Mouse (Mus musculus) kidney, postnatal 0 days (tissue): ENCODE data around the gene Slc30a6. TPM values are rescaled to one million over a fixed set of nuclear protein-coding genes. Genes with fewer than 3 reads are reported as not detected.

ENCODE experiments used
- ATAC-seq: fragments of 200-750 bp; cut with Nextera tagmentation; replicated peaks from 2 replicates; pipeline ENCODE4 v1.8.0; 2017; ENCODE audit warnings: low read depth, moderate number of reproducible peaks, moderate TSS enrichment, moderate library complexity; ENCODE audit not compliant: low FRiP score
- DNase-seq: peaks from one replicate; pipeline ENCODE4 v3.0.0-alpha.2; 2016; ENCODE audit warnings: low spot score
- H3K27ac ChIP-seq: fragments of 300-500 bp; sonication (generic); 2 replicates; pipeline ENCODE4 v1.5.1; 2014; ENCODE audit warnings: mild to moderate bottlenecking
- H3K27me3 ChIP-seq: fragments of 300-500 bp; sonication (generic); 2 replicates; pipeline ENCODE4 v1.6.1; 2014; ENCODE audit warnings: low read length, mixed read lengths; ENCODE audit not compliant: insufficient read depth
- H3K36me3 ChIP-seq: fragments of 300-500 bp; sonication (generic); 2 replicates; pipeline ENCODE4 v1.6.1; 2014; ENCODE audit warnings: low read length, mixed read lengths; ENCODE audit not compliant: insufficient read depth
- H3K4me1 ChIP-seq: fragments of 300-500 bp; sonication (generic); replicated peaks from 2 replicates; pipeline ENCODE4 v1.6.1; 2014; ENCODE audit warnings: antibody characterized with exemption, low read length, mixed read lengths; ENCODE audit not compliant: insufficient read depth
- H3K4me2 ChIP-seq: fragments of 300-500 bp; sonication (generic); 2 replicates; pipeline ENCODE4 v1.6.1; 2014; ENCODE audit warnings: mild to moderate bottlenecking, low read length, moderate library complexity, mixed read lengths
- H3K4me3 ChIP-seq: fragments of 300-500 bp; sonication (generic); replicated peaks from 2 replicates; pipeline ENCODE4 v1.5.1; 2014; ENCODE audit warnings: low read depth, low read length
- H3K9ac ChIP-seq: fragments of 300-500 bp; sonication (generic); 2 replicates; pipeline ENCODE4 v1.6.1; 2014; ENCODE audit warnings: low read depth, low read length
- H3K9me3 ChIP-seq: fragments of 300-500 bp; sonication (generic); replicated peaks from 2 replicates; pipeline ENCODE4 v1.6.1; 2016; ENCODE audit warnings: low read length, inconsistent platforms, mixed read lengths
- CTCF ChIP-seq: IDR thresholded peaks from 2 replicates; pipeline ENCODE4 v1.5.1; 2016; ENCODE audit warnings: antibody characterized with exemption, low read depth, mild to moderate bottlenecking, moderate library complexity
- whole genome bisulfite sequencing: fragments of 180-500 bp; shearing (Covaris S2); extraction: QIAGEN DNeasy Blood & Tissue Kit; methylation state at CpG from one replicate; pipeline ENCODE4 v1.1.7; 2014; 5-methylcytosine and 5-hydroxymethylcytosine counted together
- polyA plus RNA-seq: library from polyadenylated mRNA; unstranded; fragments of >200 nt; fragmentation: Nextera tagmentation; extraction: Ambion mirVana; gene quantifications from 2 replicates; pipeline ENCODE4 v1.2.1, GENCODE M21; 2015

Slc30a6 gene
- polyA plus RNA-seq, 1 experiment from 2014 or later, result 39.0 TPM

- Histone ChIP-seq H3K27ac (no peak overlapping the region), H3K36me3 (peaks cover 35% of the 10 kb centered on the region), H3K4me1 (no peaks in the 10 kb centered on the region), H3K9ac (no peak overlapping the region), H3K27me3 (no peaks in the 10 kb centered on the region), H3K4me2 (no peak overlapping the region), H3K9me3 (no peaks in the 10 kb centered on the region), H3K4me3 (no peak overlapping the region)
- DNase-seq, result no peak
- WGBS, result 95% methylated on average over 1 of the region's 1 CpGs
- no peak for ATAC-seq
- no peak for TF ChIP-seq CTCF
Measured at GRCm38 (mm10) chr17:74414671-74415070, 19.3 kb downstream of the Slc30a6 start.

DNA sequence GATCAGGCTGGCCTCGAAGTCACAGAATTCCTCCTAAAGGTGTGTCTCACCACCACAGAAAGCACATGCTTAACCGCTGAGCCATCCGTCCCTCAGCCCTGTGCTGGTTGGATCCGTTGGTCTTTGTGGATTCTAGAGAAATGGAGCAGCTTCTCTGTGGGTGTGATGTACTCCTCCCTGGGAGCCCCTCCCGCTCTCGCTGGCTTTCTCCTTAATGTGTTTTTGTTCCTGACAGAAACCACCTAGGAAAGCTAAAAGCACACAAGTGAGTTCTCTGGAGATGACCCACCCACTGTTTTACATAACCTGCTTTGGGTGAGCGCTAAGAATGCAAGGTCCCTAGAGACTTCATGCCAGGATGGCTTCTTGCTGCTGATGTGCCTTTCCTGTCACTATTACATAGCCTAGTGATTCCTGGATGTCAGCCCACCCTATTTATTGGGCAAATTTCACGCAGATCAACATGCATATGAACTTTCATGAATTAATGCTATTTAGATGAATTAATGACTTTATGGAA lies 21.5 kb downstream of the Slc30a6 start:
- Histone ChIP-seq H3K4me2 (no peak overlapping the region), H3K4me3 (no peak overlapping the region), H3K36me3 (peaks cover 39% of the 10 kb centered on the region), H3K9ac (no peak overlapping the region), H3K27me3 (no peaks in the 10 kb centered on the region), H3K9me3 (no peaks in the 10 kb centered on the region), H3K4me1 (no peaks in the 10 kb centered on the region), H3K27ac (no peak overlapping the region)
- TF ChIP-seq CTCF, result no peak
- 94% methylated on average over 8 of the region's 8 CpGs for WGBS
- no peak for ATAC-seq
- DNase-seq, result no peak

DNA sequence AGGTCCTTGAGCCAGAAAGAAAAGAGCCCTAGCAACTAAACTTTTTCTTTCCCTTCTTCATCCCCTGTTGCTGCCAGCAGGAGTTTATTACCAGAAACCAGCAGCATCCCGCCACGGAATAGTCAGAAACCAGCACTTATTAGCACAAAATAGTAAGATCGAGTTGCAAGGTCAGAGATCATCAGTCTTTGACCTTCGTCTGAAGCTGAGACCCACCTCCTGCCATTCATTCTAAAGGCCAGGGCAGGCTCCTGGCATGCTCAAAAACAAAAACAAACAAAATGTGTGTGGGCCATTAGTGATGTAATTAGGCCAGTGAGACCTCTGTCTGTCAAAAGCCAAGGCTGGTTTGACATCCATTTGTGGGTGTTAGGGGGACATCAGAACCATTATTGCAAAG lies 22.8 kb downstream of the Slc30a6 start:
- H3K4me2 ChIP-seq, result no peak overlapping the region
- TF ChIP-seq CTCF, result no peak
- H3K4me3 ChIP-seq, result no peak overlapping the region
- no peaks in the 10 kb centered on the region for H3K9me3 ChIP-seq
- no peak for ATAC-seq
- WGBS, result 40% methylated on average over 4 of the region's 4 CpGs
- no peak for DNase-seq
- no peaks in the 10 kb centered on the region for H3K27me3 ChIP-seq
- peaks cover 41% of the 10 kb centered on the region for H3K36me3 ChIP-seq
- no peak overlapping the region for H3K9ac ChIP-seq
- no peaks in the 10 kb centered on the region for H3K4me1 ChIP-seq
- no peak overlapping the region for H3K27ac ChIP-seq

- TF ChIP-seq CTCF, result no peak
- ATAC-seq (no peak), DNase-seq (no peak)
- Histone ChIP-seq H3K27me3 (no peaks in the 10 kb centered on the region), H3K4me2 (no peak overlapping the region), H3K36me3 (peaks cover 43% of the 10 kb centered on the region), H3K27ac (no peak overlapping the region), H3K9me3 (no peaks in the 10 kb centered on the region), H3K9ac (no peak overlapping the region), H3K4me3 (no peak overlapping the region), H3K4me1 (no peaks in the 10 kb centered on the region)
- WGBS, result 88% methylated on average over 2 of the region's 2 CpGs
Measured at GRCm38 (mm10) chr17:74420656-74421055, 25.2 kb downstream of the Slc30a6 start.

GRCm38 (mm10) chr17:74424401-74425005 lies 29.1 kb downstream of the Slc30a6 start:
- Histone ChIP-seq H3K36me3 (peaks cover 44% of the 10 kb centered on the region), H3K9ac (no peak overlapping the region), H3K9me3 (no peaks in the 10 kb centered on the region), H3K4me3 (no peak overlapping the region), H3K4me1 (no peaks in the 10 kb centered on the region), H3K27ac (no peak overlapping the region), H3K4me2 (no peak overlapping the region), H3K27me3 (no peaks in the 10 kb centered on the region)
- WGBS, result 96% methylated on average over 12 of the region's 12 CpGs
- DNase-seq (no peak), ATAC-seq (no peak)
- TF ChIP-seq CTCF, result no peak

- ATAC-seq (no peak), DNase-seq (no peak)
- no peak for TF ChIP-seq CTCF
- 0 out of 2 replicates have a peak, but pooled peaks cover 17% of the 10 kb centered on the region for H3K36me3 ChIP-seq
- WGBS, result 79% methylated on average over 8 of the region's 8 CpGs
- H3K27me3 ChIP-seq, result no peaks in the 10 kb centered on the region
- no peak overlapping the region for H3K4me2 ChIP-seq
- no peak overlapping the region for H3K27ac ChIP-seq
- H3K9me3 ChIP-seq, result no peaks in the 10 kb centered on the region
- no peaks in the 10 kb centered on the region for H3K4me1 ChIP-seq
- H3K4me3 ChIP-seq, result no peak overlapping the region
- H3K9ac ChIP-seq, result no peak overlapping the region
Measured at GRCm38 (mm10) chr17:74430074-74430473, 34.7 kb downstream of the Slc30a6 start.

GRCm38 (mm10) chr17:74431481-74431880 lies 36.1 kb downstream of the Slc30a6 start:
- Histone ChIP-seq H3K4me1 (no peaks in the 10 kb centered on the region), H3K27me3 (no peaks in the 10 kb centered on the region), H3K4me3 (no peak overlapping the region), H3K9ac (no peak overlapping the region), H3K27ac (no peak overlapping the region), H3K4me2 (no peak overlapping the region), H3K36me3 (0 out of 2 replicates have a peak, but pooled peaks cover 16% of the 10 kb centered on the region), H3K9me3 (no peaks in the 10 kb centered on the region)
- DNase-seq (no peak), ATAC-seq (no peak)
- peak; percentile 31; the same call in 1 of the 2 replicates for TF ChIP-seq CTCF
- WGBS, result 85% methylated on average over 13 of the region's 13 CpGs
